Mouse (Mus musculus): ENCODE results near the gene Ptprg.
"Not testable (repeated sequence)": the region's sequence is repeated elsewhere in the genome, so short reads cannot be mapped to it uniquely, and the experiment has no call there.

The Ptprg gene

GRCm38 (mm10) chr14:11743726-11744125, 190.4 kb downstream of the Ptprg start:
- DNase-seq (ENCODE audit: low spot score): no peak

- no peak for DNase-seq (ENCODE audit: low spot score)
Measured at GRCm38 (mm10) chr14:11752678-11753077, 199.3 kb downstream of the Ptprg start.

- no peak for DNase-seq (ENCODE audit: low spot score)
Measured at GRCm38 (mm10) chr14:11754656-11755055, 201.3 kb downstream of the Ptprg start.

GRCm38 (mm10) chr14:11758185-11758584, 204.9 kb downstream of the Ptprg start:
- no peak for DNase-seq (ENCODE audit: low spot score)

DNA sequence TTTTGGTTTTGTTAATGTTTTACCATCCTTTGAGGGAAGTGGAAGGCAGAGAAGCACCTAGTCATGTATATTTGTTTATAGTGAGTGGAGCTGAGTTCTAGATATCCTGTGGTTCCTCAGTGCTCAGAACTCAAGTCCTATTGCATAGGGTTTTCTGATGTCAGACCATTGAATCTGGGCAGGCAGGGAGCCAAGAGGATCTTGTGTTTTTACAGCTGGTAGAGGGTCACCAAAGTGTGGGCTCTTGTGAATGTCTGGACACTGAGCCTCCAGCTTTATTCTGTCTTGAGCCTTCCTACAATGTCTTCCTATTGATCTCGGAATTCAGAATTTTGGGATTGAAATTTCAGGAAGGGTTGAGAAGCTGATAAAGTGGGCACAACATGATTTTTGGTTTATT, 206.0 kb downstream of the Ptprg start:
- no peak for DNase-seq (ENCODE audit: low spot score)

DNA sequence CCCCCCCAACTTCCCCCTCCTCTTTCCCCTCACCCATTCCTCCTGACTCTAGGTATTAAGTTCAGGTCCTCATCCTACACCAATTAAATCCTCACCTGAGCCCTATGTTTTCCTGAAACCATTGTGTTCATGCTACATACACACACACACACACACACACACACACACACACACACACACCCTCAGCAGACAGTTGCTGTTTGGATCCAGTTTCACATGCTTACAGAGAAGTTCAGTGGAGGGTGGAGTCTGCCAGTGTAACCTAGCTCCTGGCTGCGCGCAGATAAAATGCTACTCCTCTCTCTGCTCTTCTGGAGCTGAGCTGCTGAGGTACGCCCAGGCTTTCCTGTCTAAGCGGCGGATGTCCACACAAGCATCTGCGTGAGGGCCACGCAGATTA, 209.7 kb downstream of the Ptprg start:
- DNase-seq (ENCODE audit: low spot score): no peak

- no peak for DNase-seq (ENCODE audit: low spot score)
Measured at GRCm38 (mm10) chr14:11772736-11773135, 219.4 kb downstream of the Ptprg start.

- DNase-seq (ENCODE audit: low spot score): peak; percentile 10
Measured at GRCm38 (mm10) chr14:11774476-11775037, 221.2 kb downstream of the Ptprg start.

DNA sequence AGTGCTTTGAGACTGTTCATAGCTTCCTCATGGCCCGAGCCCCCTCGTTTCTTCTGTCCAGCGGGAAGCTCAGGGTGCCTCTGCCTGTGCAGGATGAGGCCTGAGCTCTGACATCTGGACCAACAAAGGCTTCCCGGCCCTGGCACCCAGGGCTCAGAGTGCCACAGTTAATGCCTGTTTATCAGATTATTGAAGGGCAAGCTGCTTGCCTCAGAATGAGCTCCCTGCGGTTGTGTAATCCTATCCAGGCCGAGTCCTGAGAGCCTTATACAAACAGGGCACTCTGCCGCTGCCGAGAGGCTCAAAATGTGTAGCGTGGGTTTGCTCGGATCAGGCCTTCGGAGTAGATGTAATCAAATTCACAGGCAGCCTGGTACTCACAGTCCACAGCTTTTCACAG, 221.9 kb downstream of the Ptprg start:
- peak; percentile 74 for DNase-seq (ENCODE audit: low spot score)

DNA sequence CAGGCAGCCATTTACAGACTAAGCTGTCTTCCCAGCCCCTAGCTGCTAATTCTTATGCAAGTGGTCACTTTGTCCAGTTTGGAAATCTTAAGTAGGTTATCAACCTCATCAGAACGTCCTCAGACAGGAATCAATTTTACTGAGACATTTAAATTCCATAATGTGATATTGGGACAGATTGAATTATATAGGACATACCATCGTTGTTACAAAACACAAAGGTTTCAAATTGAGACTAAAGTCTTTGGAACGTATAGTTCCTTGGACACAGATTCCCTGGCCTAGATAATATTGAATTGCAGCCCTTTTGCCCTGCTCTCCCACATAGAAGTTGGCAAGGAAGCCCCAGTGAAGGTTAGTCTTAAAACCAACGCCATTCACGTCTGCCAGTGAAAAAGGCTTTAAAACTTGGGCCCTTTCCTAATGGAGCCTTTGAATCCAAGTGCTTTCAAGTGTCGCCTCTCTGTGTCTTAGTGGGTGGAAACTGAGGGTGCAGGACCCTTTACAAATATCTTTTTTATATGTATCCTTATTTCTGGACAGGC, 222.7 kb downstream of the Ptprg start:
- no peak for DNase-seq (ENCODE audit: low spot score)

- DNase-seq (ENCODE audit: low spot score): no peak
Measured at GRCm38 (mm10) chr14:11776566-11776965, 223.2 kb downstream of the Ptprg start.

GRCm38 (mm10) chr14:11791190-11791589, 237.9 kb downstream of the Ptprg start:
- no peak for DNase-seq (ENCODE audit: low spot score)

GRCm38 (mm10) chr14:11793847-11794246, 240.5 kb downstream of the Ptprg start:
- no peak for DNase-seq (ENCODE audit: low spot score)

DNA sequence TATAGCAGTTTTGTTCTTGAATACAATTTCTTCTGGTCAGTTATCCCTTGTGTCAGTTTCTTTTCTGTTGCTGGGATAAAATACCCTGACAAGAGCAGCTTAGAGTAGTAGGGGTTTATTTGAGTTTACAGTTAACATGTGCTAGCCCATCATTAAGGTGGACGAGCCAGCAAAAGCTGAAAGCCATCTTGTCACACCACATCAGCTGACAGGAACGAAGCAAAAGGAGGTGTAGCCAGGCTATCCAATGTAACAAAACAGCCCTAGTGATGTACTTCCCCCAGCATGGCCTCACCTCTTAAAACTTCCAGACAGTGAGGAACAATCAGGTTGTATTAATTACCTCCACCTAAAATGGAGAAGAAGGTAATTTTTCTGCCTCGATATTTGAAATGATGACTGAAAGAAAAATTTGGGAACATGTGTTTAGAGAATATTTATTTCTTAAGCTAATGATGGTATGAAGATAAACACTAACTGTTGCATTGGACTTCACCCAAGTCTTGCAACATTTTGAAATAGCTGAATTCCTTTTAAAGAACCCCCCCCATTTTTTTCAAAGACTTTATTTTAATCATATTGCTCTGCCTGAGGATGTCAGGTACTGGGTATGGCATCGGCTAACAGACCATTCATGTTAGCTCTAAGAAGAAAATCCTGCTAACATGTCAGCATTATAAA, 249.2 kb downstream of the Ptprg start:
- peak; percentile 36 for DNase-seq (ENCODE audit: low spot score)

GRCm38 (mm10) chr14:11806674-11807073, 253.3 kb downstream of the Ptprg start:
- no peak for DNase-seq (ENCODE audit: low spot score)

GRCm38 (mm10) chr14:11807465-11807864, 254.1 kb downstream of the Ptprg start:
- no peak for DNase-seq (ENCODE audit: low spot score)

- DNase-seq (ENCODE audit: low spot score): peak; percentile 66
Measured at GRCm38 (mm10) chr14:11811142-11811761, 257.9 kb downstream of the Ptprg start.

- DNase-seq (ENCODE audit: low spot score): no peak
Measured at GRCm38 (mm10) chr14:11812291-11812690, 259.0 kb downstream of the Ptprg start.

DNA sequence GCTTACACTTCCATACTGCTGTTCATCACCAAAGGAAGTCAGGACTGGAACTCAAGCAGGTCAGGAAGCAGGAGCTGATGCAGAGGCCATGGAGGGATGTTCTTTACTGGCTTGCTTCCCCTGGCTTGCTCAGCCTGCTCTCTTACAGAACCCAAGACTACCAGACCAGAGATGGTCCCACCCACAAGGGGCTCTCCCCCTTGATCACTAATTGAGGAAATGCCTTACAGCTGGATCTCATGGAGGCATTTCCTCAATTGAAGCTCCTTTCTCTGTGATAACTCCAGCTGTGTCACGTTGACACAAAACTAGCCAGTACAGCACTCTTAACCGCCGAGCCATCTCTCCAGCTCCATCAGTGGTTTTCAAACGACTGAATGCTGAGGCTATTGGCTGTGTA, 261.5 kb downstream of the Ptprg start:
- DNase-seq (ENCODE audit: low spot score): not testable (repeated sequence)

- no peak for DNase-seq (ENCODE audit: low spot score)
Measured at GRCm38 (mm10) chr14:11817236-11817635, 263.9 kb downstream of the Ptprg start.

DNA sequence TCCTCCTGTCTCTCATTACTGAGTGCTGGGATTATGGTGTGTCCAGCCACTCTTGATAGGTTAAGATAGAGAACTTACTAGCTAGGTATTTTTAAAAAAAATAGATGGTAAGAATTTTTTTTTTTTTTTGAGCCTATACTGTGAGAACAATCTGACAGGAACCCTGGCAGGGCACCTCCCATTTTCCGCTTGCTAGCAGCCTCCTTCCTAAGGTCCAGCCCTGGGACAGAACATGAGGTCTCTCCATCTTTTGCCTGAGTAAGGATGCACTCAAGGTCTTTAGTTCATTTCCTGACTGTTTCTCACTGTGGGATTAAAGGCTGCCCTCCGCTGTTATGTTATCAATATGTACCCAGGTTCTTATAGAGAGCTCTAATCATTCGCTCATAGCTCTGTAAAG, 264.7 kb downstream of the Ptprg start:
- DNase-seq (ENCODE audit: low spot score): no peak

DNA sequence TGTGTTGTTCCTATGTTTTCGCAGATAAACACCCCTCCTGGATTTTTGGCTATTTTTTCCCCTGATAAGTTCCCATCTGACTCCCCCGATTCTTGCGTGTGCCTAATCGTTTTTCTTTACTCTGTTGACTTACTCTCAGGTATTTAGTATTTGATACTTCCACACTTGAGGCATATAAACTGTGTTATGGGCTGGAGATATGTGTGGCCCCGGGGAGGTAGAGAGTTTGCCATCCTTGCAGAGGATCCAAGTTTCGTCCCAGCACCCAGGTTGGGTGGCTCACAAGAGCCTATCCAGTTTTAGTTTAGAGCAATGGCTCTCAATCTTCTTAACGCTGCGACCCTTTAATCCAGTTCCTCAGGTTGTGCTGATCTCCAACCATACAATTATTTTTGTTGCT, 265.4 kb downstream of the Ptprg start:
- no peak for DNase-seq (ENCODE audit: low spot score)

DNA sequence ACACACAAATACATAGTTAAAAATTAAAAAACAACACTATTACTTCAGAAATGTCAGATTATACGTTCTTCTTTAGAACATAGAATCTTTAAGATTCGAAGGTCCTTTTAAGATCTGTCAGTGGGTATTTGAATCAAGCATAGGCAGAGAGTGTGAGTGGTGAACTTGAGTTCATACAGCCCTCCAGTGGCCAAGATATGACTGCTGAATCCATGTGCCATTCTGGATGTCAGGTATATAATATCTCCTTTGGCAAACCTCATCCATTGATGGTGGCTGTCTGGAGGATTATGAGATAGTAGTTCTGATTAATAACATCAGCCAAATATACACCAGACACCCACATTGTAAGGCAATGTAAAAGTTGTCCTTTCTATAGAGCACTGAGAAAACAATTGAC, 266.0 kb downstream of the Ptprg start:
- no peak for DNase-seq (ENCODE audit: low spot score)

All from lung, postnatal 25 days (tissue).